Mouse (Mus musculus): ENCODE results near the gene Kcnc3.

The Kcnc3 gene

DNA sequence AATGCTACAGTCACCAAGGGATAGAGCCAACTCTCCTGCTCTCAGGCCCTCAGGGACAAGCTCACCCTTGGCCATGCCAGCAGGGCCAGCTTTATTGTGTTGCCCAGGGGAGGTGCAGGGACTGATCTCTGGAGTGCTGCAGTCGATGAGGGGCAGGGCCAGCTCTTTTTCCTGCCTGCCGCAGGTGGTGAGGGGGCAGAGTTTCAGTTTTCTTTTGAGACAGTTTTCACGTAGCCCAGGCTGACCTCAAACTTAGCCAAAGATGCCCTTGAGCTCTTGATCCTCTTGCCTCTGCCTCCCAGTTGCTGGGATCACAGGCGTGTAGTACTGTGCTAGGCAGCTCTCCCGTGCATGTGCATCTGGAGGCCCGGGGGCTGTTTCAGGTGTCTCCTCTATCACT is 19.5 kb upstream of the Kcnc3 start:
- no peak for DNase-seq (ENCODE audit: low spot score in 2 of 2)

DNA sequence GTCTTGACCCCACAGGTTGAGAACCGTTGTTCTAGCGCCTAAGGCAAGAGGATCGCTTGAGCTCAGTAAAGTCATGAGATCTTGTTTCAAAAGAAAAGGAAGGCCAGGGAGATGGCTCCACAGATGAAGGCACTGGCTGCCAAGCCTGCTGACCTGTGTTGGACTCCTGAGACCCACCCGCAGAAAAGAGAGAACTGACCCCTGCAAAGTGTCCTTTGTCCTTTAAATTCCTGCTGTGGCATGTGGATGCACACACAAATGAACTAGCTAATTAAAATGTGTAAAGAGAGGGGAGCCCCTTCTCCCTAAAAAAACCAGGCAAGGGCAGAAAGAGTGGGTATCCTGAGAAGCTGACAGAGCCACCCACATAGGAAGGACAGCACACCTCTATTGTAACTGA is 18.7 kb upstream of the Kcnc3 start:
- DNase-seq (ENCODE audit: low spot score in 2 of 2) = no peak

DNA sequence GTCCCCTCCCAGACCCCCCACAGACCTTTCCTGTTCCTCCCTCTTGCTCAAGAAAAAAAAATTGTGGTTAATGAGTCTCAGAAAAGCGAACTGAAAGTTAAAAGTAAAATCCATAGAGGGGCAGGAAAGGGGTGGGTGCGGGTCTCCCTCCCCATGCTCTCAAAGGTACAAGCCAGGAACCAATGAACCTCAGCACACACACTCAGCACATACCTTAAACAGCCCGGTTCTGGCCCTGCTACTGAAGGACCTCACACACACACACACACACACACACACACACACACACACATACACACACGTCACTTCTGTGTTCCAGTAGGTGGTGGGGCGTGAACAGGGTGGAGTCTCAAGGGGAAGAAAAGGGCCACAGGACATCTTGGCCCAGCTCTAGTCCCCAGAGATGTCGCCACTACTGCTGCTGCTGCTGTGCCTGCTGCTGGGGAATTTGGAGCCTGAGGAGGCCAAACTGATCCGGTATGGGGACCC is 18.2 kb upstream of the Kcnc3 start, which contains the start of gene Napsa:
Napsa (plus strand) TSS at position 168 of the 489 bp plus-strand sequence.
- no peak for DNase-seq (ENCODE audit: low spot score in 2 of 2)

DNA sequence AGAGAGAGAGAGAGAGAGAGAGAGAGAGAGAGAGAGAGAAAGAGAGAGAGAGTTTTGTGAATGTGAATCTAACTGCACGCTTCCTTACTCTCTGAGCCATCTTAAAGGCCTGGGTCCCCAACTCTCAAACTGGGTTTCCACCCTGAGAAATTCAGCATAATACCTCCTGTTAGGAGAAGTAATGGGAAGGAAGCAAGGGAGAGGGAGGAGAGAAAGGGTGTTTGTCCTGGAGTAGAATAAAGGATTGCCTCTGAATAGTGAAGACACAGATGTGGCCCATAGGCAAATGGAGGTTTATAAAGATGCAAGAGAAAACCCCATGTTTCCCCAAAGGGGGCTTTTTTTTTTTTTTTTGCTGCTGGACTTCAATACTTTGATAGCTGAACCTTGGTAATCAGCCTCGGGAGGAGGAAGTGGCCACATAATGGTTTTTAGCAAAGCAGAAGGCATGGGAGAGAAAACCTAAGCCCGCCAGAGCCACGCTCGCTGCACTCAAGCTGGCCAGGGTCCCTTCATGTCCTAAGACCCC is 17.4 kb upstream of the Kcnc3 start:
- no peak for DNase-seq (ENCODE audit: low spot score in 2 of 2)

DNA sequence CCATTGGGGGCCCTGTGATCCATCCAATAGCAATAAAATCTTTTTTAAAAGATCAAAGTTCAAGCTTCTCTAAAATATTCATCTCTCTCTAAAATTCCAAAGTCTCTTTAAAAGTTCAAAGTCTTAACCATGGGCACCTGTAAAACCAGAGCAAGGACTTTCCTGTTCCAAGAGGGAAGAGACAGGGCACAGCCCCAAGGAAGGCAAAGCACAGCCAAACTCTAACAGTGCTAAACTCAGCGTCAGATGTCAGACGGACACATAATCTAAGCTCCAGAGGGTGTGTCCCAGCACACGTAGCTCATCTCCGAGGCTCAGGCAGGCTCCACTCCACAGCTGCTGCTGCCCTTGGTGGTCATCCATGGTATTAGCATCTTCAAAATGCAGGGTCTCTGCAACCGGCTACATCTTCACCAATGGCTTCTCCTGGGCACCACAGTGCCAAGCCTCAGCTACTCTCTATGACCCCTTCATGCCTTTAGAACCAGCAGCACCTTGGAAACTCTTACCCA is 14.1 kb upstream of the Kcnc3 start:
- no peak for DNase-seq (ENCODE audit: low spot score in 2 of 2)

DNA sequence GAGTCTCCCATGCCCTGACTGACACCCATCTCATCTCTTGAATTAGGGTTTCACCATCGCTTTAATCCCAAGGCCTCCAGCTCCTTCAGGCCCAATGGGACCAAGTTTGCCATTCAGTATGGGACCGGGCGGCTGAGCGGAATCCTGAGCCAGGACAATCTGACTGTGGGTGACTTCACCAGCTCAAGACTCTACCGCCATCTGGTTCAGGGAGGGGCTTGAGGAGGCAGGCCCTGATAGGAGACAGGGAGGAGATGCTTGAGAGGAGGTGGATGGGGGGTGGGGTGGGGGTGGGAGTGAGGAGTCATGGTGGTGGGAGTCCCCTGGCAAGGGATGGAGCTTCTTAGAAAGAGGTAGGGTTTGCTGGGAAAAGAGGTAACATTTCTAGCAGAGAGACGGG is 8.8 kb upstream of the Kcnc3 start:
- no peak for DNase-seq (ENCODE audit: low spot score in 2 of 2)

DNA sequence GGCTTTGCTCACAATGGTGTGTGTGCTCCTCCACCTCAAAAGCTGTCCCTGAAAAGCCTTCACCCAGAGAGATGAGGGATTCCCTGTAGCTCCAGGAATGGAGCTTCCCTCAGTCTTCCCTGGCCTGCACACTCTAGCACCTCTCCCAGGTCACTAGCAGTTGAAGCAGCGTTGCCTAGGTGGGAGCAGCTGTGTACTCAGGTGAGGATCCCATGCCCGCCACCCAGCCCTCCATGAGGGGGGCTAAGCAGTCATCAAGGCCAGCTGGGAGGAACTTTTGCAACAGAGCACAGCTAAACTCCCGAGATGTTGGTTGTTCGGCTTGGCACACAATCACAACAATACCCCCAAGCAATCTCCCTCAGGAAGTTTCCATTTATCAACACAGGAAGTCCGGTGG is 7.8 kb upstream of the Kcnc3 start:
- no peak for DNase-seq (ENCODE audit: low spot score in 2 of 2)

DNA sequence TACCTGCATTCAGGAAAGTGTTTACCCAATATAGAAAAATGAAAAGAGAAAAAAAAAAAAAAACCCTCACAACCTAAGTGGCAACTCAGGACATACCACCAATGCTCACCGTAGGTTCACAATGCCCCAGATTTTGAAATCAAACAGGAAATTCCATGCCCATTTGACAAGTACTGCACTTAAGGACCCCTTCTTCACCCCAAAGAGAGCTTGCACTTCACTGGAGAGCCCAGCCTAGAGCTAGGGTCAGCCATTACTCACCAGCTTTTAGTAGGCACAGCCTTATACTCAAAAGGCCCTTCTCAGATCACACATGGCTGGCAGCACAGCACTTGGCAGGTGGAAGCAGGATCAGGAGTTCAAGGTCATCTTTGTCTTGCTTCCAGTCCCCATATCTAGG is 7.3 kb upstream of the Kcnc3 start:
- no peak for DNase-seq (ENCODE audit: low spot score in 2 of 2)

DNA sequence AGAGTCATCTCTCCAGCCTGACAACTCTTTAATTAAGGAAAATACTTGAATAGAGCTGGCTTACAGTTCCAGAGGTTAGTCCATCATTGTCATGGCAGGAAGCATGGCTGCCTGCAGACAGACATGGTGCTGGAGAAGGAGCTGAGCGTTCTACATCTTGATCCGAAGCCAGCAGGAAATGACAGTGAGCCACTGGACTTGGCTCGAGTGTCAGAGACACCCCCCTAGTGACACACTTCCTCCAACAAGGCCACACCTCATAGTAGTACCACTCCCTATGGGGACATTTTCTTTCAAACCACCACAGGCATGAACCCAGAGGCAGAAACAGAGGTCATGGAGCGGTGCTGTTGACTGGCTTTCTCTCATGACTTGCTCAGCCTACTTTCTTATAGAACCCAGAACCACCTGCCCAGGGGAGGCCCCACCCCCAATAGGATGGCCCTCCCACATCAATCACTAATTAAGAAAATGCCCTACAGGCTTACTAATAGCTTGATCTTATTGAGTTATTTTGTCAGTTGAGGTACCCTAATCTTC is 6.1 kb upstream of the Kcnc3 start:
- DNase-seq (ENCODE audit: low spot score in 2 of 2) = no peak

DNA sequence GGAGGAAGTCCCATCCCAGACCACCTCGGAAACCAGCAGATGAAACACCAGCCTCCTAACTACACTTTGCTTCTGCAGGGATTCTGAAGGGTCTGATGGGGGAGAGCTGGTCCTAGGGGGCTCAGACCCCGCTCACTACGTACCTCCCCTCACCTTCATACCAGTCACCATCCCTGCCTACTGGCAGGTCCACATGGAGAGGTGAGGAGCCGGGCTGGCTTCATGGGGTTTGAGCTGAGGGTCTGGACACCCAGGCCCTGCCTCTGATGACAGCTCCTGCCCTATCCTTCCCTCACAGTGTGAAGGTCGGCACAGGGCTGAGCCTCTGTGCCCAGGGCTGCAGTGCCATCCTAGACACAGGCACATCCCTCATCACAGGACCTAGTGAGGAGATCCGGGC is 5.5 kb upstream of the Kcnc3 start:
- DNase-seq (ENCODE audit: low spot score in 2 of 2) = no peak

DNA sequence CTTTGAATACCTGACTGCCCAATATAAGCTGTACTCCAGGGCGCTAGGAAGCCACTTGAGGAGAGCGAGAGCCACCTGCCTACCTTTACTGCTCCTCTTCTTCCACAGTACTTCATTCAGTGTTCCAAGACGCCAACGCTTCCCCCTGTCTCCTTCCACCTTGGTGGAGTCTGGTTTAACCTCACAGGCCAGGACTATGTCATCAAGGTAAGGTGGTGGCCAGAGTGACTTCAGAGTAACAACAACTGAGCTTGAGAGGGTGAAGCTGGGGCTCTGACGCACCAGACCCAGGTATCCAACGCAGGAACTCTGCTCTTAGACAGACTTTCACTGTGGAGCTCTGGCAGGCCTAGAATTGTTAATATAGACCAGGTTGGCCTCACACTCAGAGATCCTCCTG is 4.9 kb upstream of the Kcnc3 start:
- DNase-seq (ENCODE audit: low spot score in 2 of 2) = no peak

DNA sequence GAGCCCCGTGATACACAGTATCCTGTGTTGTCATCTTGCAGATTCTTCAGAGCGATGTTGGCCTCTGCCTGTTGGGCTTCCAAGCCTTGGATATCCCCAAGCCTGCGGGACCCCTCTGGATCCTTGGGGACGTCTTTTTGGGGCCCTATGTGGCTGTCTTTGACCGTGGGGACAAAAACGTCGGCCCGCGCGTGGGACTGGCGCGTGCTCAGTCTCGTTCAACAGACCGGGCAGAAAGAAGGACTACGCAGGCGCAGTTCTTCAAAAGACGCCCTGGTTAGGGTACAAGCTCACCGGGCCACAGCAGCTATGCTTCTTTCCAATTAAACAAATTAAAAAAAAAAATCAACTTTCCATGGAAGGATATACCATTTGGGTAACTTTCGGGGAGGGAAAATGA is 3.9 kb upstream of the Kcnc3 start:
- DNase-seq (ENCODE audit: low spot score in 2 of 2) = no peak

DNA sequence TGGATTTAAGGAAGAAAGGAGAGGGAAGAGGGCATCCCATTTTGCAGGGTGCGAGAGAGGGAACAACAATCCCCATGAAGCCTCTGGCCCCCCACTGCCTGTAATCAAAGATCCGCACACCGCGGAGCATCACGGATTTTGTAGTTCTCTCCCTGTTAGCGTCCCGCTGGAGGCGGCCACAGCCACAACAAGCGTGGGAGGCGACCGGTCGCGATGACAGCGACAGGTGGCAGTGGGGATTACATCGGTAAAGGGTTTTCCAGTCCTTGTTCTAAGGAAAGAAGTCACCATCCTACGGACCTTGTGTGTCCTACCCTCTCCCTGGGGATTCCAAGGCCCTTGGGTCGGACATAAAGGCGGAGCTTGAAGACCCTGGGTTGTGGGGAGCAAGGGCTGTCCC is 3.5 kb upstream of the Kcnc3 start:
- DNase-seq (ENCODE audit: low spot score in 2 of 2) = peak; percentile 11 to 15

DNA sequence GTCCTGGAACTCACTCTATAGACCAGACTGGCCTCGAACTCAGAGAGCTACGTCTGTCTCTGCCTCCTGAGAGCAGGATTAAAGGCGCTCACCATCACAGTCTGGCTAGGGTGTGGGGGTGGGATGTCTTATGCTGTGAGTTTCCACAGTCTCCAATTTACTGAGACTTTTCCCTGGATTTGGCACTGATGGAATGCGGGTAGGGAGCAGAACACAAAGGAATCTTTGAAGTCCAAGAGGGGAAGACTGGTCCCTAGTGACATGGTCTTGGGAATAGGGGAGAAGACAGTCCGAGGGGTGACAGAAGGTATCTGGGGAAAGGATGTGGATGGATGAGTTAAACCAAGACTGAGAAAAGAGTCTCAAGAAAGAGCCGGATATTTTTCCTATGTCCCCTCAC is 2.8 kb upstream of the Kcnc3 start:
- DNase-seq (ENCODE audit: low spot score in 2 of 2) = no peak

DNA sequence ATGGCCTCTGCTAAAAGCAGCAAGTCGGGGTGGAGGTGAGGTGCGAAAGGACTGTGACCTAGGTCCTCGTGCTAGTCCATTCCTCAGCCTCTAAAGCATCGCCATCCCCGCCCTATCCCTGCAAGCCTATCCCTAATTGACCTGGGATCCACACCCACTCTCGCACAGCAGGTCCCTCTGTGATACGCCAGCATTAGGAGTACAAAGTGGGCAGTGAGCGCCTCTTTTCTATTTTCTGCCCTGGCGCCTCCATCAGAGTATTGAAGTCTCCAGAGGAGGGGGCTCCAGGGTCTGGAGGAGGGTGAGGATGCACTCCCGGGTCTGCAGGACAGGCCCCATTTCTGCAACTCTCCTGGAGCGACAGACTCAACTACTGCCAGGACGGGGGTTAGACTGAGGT is 2.1 kb upstream of the Kcnc3 start:
- no peak for DNase-seq (ENCODE audit: low spot score in 2 of 2)

DNA sequence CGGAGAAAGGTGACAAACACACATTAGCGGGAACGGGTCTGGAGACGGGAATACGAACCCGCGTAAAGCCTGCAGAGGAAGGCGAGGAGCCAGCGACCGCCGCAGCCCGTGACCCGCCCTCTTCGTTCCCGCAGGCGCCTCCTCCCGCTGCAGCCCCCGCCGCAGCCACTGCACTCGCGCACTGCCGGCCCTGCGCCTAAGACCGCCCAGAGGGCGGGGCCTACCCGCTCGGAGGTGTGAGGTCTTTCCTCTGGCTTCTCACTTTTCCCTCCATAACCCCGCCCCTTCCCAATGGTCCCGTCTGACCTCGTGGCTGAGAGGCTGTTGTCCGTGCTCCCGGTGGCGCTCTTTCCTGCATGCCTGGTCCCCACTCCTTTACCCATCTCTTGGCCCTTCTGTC is 1.3 kb upstream of the Kcnc3 start:
- no peak for DNase-seq (ENCODE audit: low spot score in 2 of 2)

DNA sequence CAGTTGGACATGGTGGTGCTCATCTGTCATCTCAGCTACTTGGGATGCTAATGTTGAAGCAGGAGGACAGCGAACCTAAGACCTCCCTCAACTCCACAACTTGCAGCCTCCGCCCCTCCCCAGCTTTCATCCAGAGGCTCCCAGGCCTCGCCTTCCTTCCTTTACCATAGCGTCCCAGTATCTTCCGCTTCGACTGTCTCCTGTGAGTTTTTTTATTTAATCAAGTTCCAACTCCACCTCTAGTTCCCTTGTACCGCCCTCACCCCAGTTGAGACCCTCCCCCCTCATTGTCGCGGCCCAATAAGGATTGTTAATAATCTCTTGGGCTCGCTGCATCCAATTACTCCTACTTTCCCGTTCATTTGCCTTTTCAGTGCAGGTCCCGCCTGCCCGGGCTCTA is 518 bp upstream of the Kcnc3 start:
- DNase-seq (ENCODE audit: low spot score in 2 of 2) = no peak

DNA sequence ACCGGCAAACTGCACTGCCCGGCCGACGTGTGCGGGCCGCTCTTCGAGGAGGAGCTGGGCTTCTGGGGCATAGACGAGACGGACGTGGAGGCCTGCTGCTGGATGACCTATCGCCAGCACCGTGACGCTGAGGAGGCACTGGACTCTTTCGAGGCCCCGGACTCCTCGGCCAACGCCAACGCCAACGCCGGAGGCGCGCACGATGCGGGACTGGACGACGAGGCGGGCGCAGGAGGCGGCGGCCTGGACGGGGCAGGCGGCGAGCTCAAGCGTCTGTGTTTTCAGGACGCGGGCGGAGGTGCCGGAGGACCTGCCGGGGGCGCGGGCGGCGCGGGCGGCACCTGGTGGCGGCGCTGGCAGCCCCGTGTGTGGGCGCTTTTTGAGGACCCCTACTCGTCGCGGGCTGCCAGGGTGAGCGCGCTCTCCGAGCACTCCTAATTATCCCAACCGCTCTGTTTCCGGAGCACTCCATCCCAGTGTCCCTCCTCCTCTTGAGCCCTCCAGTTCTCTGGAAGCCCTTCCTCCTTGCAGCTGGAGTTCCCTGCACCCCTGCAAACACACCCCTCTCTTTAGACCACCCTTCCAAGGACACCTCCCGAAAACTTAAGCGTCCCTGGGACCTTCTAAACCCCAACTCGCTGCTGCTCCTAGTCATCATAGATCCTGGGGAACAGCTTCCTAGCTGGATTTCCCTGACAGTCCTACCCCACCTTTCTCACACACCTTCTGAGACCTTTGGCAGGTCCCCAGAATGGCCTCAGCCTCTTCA is 1.1 kb downstream of the Kcnc3 start:
- DNase-seq (ENCODE audit: low spot score in 2 of 2) = no peak

DNA sequence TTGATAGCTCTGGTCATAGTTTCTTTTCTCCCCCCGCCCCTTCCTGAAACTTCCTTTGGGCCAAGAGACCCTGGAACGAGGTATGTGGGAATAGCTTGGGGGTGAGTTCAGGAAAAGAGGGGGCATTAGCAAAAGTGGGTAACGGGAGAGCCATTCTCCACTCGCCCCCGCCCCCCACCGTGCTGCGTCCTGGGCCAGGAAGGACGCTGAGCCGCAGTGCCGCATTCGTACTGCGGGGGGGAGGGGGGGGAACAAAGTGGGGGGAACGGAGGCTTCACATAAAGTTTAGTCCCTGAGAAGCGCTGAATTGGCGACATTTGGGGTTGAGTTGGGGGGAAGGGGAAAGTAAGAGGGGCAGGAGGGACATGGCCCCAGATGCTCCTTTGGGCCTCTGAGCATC is 2.6 kb downstream of the Kcnc3 start:
- no peak for DNase-seq (ENCODE audit: low spot score in 2 of 2)

DNA sequence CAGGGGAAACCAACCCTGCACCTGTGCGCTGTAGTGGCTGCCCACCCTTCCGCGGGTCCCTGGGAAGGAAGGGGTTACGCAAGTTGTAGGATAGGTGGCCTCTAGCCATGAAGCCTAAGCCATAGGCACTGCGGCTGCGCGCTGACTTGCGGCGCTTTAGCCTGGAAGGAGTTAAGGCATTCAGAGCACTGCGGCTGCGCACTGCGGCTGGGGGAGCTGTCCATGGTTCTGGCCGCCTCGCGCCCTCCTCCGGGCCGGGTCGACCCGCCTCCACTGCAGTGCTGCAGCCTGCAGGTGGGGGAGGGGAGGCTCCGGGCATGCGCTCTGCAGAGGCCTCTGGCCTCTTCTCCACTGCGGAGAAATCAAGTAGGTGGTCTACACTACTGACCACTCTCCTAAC is 3.3 kb downstream of the Kcnc3 start:
- DNase-seq (ENCODE audit: low spot score in 2 of 2) = peak; percentile 46 to 77

DNA sequence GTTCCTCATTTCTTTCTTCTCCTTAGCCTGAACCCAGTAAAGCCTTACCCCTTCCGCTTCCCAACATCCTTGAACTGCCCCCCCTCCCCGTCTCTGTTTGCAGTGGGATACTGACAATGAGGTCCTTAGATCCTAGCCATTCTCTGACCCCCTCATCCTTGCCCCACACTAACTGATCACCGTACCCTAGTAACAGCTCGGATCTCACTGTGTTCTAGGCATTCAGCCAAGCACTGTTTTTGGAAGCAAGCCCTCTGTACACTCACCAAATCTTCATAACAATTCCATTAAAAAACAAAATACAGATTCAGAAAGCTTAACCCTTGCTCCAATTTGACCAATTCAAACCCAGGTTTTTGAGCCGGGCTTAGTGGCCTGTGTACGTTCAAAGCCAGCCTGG is 3.8 kb downstream of the Kcnc3 start:
- no peak for DNase-seq (ENCODE audit: low spot score in 2 of 2)

DNA sequence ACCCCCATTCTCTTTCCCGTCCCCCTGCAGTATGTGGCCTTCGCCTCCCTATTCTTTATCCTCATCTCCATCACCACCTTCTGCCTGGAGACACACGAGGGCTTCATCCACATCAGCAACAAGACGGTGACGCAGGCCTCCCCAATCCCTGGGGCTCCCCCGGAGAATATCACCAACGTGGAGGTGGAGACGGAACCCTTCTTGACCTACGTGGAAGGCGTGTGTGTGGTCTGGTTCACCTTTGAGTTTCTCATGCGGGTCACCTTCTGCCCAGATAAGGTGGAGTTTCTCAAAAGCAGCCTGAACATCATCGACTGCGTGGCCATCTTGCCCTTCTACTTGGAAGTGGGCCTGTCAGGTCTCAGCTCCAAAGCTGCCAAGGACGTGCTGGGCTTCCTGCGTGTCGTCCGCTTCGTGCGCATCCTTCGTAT is 4.7 kb downstream of the Kcnc3 start:
- DNase-seq (ENCODE audit: low spot score in 2 of 2) = no peak

DNA sequence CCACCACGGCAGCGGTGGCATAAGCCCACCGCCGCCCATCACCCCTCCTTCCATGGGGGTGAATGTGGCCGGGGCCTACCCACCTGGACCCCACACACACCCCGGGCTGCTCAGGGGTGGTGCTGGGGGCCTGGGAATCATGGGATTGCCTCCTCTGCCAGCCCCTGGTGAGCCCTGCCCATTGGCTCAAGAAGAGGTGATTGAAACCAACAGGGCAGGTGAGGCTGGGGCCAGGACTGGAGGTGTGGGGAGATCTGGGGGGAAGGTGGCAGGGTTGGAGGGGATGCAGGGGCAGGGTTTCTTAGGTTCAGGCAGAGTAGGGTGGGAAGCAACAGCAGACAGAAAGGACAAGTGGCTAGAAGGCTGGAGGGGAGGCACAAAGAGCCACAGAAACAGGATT is 5.6 kb downstream of the Kcnc3 start:
- no peak for DNase-seq (ENCODE audit: low spot score in 2 of 2)

Data from thymus, postnatal 10 days (tissue).